Mouse (Mus musculus) gastrocnemius, postnatal 4 days (tissue): Measurements from ENCODE around the gene Gm7995. TPM values are rescaled to one million over a fixed set of nuclear protein-coding genes. Genes with fewer than 3 reads are reported as not detected.
"Not testable (repeated sequence)": the region's sequence is repeated elsewhere in the genome, so short reads cannot be mapped to it uniquely, and the experiment has no call there.

Experiments
- DNase-seq, 2 experiments: peaks; one replicate each; pipeline ENCODE4 v3.0.0; 2021 to 2022; ENCODE audit warnings: low spot score in 2 of 2, mixed read lengths in 2 of 2
- long read RNA-seq, 2 experiments: library from polyadenylated mRNA; stranded (forward); transcript quantifications; one replicate each; pipeline ENCODE4 v2.0.0; 2021
- microRNA-seq: library from miRNA; unstranded; fragments of <30 nt; microRNA quantifications from one replicate; pipeline ENCODE4 v1.2.0, GENCODE M21; 2021
- total RNA-seq, 2 experiments: library from RNA; stranded (reverse); gene quantifications; 2 replicates each; pipeline ENCODE4 v1.2.3; 2021

The Gm7995 gene
- total RNA-seq, result not detected
- long read RNA-seq, experiment 1, result 0 reads
- long read RNA-seq, experiment 2, result 0 reads

DNA sequence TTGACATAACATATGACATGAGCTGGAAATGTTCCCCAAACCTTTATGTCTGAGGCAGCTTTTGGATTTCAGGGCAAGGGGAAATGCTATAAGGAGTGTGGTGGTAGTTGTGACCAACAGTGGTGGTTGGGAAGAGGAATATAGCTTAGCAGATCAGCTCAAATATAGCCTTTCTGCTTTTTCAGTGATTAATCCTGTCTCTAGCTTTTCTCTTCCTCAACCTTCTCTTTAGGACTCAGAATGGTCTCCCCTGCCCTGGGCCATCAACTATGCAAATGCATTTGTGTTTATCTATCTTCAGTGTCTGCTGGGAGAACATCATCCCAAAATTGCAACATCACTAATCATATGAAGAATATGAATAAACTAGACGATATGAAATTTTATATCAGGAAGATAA lies at the start of gene Gm7995:
TSS of gene Gm7995 (plus strand) at position 301 of the 400 bp plus-strand sequence.
- DNase-seq, result not testable (repeated sequence)

DNA sequence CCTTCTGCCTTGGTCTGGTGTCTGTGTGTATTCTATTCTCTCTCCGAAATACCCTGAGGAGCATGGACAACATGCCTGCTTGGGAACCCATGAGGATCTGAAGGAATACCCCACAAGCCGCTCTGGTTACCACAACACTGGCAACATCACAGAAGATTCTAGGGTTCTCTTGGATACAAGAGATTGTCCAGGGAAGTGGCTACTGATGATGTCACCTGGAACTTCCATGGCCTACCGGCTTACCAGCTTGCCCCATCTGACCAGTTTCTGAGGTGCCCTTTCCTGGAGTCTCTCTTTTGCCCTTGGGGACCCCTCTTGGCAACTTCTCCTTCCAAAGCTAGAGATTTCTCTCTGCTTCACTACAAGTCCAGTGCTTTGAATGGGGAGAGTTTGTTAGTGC lies 12.8 kb upstream of the Gm7995 start, which contains the start of gene Gm9611:
TSS of gene Gm9611 (minus strand) at position 101 of the 400 bp plus-strand sequence.
- not testable (repeated sequence) for DNase-seq

Small RNA genes lying within 50 kb of the gene (microRNA-seq; reads per million reads assigned to microRNA genes)
- gene Gm25208 (not detected), gene Gm25892 (not detected)

Other genes starting within 250 kb of the Gm7995 start
- not detected for gene Gm7951, start 192.8 kb upstream of the Gm7995 start, total RNA-seq
- not detected for gene Gm17027, start 147.6 kb upstream of the Gm7995 start, total RNA-seq
- not detected for gene Gm3573, start 119.4 kb upstream of the Gm7995 start, total RNA-seq
- gene Gm17026, start 50.2 kb upstream of the Gm7995 start, total RNA-seq, result not detected
- not detected for gene Gm9611, start 12.9 kb upstream of the Gm7995 start, total RNA-seq
- gene Gm8005, start 129.5 kb downstream of the Gm7995 start, total RNA-seq, result not detected
- not detected for gene Gm8011, start 153.7 kb downstream of the Gm7995 start, total RNA-seq
- not detected for gene Gm8020, start 192.1 kb downstream of the Gm7995 start, total RNA-seq
- gene Gm8024, start 214.1 kb downstream of the Gm7995 start, total RNA-seq, result not detected